Mouse (Mus musculus) lung, postnatal 0 days (tissue): ENCODE measurements around the gene 1700003F12Rik.

Source experiments
- CTCF ChIP-seq: IDR thresholded peaks from 2 replicates; pipeline ENCODE4 v1.5.1; 2016; ENCODE audit warnings: antibody characterized with exemption, mild to moderate bottlenecking
- EP300 ChIP-seq: IDR thresholded peaks from 2 replicates; pipeline ENCODE4 v1.6.1; 2016; ENCODE audit warnings: antibody characterized with exemption, mild to moderate bottlenecking, control low read depth

DNA sequence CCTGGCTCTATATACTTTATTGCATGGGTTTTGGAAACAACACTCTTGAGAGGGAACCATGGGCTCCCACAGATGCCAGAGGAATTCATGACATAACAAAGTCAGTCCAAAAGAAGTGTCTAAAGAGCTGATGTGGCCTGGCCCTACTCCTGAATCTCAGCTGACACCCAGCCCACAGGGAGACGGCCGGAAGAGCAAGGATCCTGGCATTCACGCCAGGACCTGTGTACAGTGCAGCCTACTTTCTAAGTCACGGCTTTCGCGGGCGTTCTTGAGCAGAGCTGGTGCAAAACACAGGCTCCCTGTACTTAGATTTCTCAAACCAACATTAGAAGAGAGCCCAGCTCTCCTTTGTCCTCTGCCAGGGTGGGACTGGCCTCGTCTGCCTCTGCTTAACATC, 33.7 kb downstream of the 1700003F12Rik start:
- TF ChIP-seq CTCF (no peak), EP300 (no peak)
